Mouse (Mus musculus) neural tube, embryonic 15.5 days (tissue): ENCODE data around the gene Efr3b. TPM values are rescaled to one million over a fixed set of nuclear protein-coding genes. Genes with fewer than 3 reads are reported as not detected.
A peak's percentile ranks its signal among the peaks of the same experiment; 100 is the strongest.
"Not testable (repeated sequence)": the region's sequence is repeated elsewhere in the genome, so short reads cannot be mapped to it uniquely, and the experiment has no call there.

Experiments used
- ATAC-seq: fragments of 200-750 bp; cut with Nextera tagmentation; 2 replicates; pipeline ENCODE4 v1.8.0; 2017; ENCODE audit warnings: mild to moderate bottlenecking, moderate TSS enrichment, moderate library complexity; ENCODE audit not compliant: low FRiP score
- H3K27ac ChIP-seq: fragments of 300-500 bp; sonication (generic); replicated peaks from 2 replicates; pipeline ENCODE4 v1.5.1; 2015; ENCODE audit warnings: mild to moderate bottlenecking, inconsistent platforms
- H3K27me3 ChIP-seq: fragments of 300-500 bp; sonication (generic); replicated peaks from 2 replicates; pipeline ENCODE4 v1.6.1; 2015; ENCODE audit warnings: inconsistent platforms
- H3K36me3 ChIP-seq: fragments of 300-500 bp; sonication (generic); 2 replicates; pipeline ENCODE4 v1.6.1; 2015; ENCODE audit warnings: inconsistent platforms
- H3K4me1 ChIP-seq: fragments of 300-500 bp; sonication (generic); 2 replicates; pipeline ENCODE4 v1.6.1; 2015; ENCODE audit warnings: inconsistent platforms
- H3K4me2 ChIP-seq: fragments of 300-500 bp; sonication (generic); 2 replicates; pipeline ENCODE4 v1.6.1; 2015; ENCODE audit warnings: inconsistent platforms, mild to moderate bottlenecking, moderate library complexity
- H3K4me3 ChIP-seq: fragments of 300-500 bp; sonication (generic); replicated peaks from 2 replicates; pipeline ENCODE4 v1.5.1; 2015; ENCODE audit warnings: mild to moderate bottlenecking, inconsistent platforms
- H3K9ac ChIP-seq: fragments of 300-500 bp; sonication (generic); replicated peaks from 2 replicates; pipeline ENCODE4 v1.6.1; 2015; ENCODE audit warnings: mild to moderate bottlenecking, inconsistent platforms
- H3K9me3 ChIP-seq: fragments of 300-500 bp; sonication (generic); replicated peaks from 2 replicates; pipeline ENCODE4 v1.6.1; 2016; ENCODE audit warnings: inconsistent platforms
- WGBS: fragments of 180-500 bp; shearing (Covaris S2); methylation state at CpG from one replicate; pipeline ENCODE4 v1.1.7; 2015; ENCODE audit warnings: mixed read lengths; 5-methylcytosine and 5-hydroxymethylcytosine counted together
- polyA plus RNA-seq: library from polyadenylated mRNA; unstranded; fragments of >200 nt; fragmentation: Nextera tagmentation; extraction: Ambion mirVana; gene quantifications from 2 replicates; pipeline ENCODE4 v1.2.1, GENCODE M21; 2015

Efr3b gene
- polyA plus RNA-seq, 1 experiment from 2014 or later: 33.6 TPM

GRCm38 (mm10) chr12:3930090-3930865 is 108.4 kb downstream of the Efr3b start:
- not testable (repeated sequence) for H3K4me2 ChIP-seq, H3K27me3 ChIP-seq, H3K4me3 ChIP-seq, H3K27ac ChIP-seq, H3K9me3 ChIP-seq, H3K9ac ChIP-seq, H3K36me3 ChIP-seq, H3K4me1 ChIP-seq
- WGBS: 87% methylated on average over 34 of the region's 47 CpGs
- 0 out of 2 replicates have a peak, but pooled peaks have one; percentile 31 for ATAC-seq

DNA sequence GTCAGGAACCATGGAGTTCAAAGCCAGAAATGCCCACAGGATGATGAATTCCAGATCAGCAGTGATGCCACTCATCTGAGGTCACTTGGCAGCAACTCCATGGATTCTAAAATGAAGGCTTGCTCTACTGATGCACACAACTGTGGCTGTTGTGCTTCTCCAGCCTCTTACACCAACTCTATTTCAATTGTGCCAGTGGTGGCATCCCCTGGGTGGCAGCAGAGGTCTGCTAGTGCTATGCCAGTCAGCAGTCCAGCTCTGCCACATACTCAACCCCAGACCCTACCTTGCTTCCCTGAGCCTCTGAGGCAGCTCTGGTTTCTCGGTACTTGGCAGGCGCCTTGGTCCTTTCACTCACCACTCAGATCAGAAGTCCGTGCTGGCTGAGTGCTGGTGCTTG is 109.9 kb downstream of the Efr3b start:
- H3K27me3 ChIP-seq: 0 out of 2 replicates have a peak, but pooled peaks cover 2% of the 10 kb centered on the region
- no peak overlapping the region for H3K4me3 ChIP-seq
- no peaks in the 10 kb centered on the region for H3K4me1 ChIP-seq
- H3K27ac ChIP-seq: no peak overlapping the region
- WGBS: 81% methylated on average over 3 of the region's 3 CpGs
- no peak overlapping the region for H3K4me2 ChIP-seq
- H3K9ac ChIP-seq: no peak overlapping the region
- H3K36me3 ChIP-seq: no peaks in the 10 kb centered on the region
- ATAC-seq: no peak
- H3K9me3 ChIP-seq: no peaks in the 10 kb centered on the region

DNA sequence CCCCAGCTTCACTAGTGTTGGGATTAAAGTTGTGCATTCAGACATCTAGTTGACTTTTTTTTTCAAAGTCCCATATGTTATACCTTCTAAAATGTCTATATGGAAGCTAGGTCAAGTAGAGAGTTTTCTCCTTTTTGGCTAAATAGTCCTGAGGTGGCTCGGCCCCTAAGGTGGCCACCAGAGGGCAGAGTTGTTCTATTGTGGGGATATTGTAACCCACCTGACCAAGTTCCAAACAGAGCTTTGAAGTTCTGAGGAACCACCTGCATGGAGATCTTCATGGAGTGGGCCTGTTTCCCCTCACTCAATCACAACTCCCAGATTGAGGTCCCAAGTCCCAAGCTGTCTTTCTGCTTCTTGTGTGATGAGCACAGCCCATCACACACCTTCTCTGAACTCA is 112.6 kb downstream of the Efr3b start:
- H3K4me2 ChIP-seq: no peak overlapping the region
- 0% methylated on average over 1 of the region's 1 CpGs for WGBS
- H3K9me3 ChIP-seq: no peaks in the 10 kb centered on the region
- no peaks in the 10 kb centered on the region for H3K36me3 ChIP-seq
- H3K9ac ChIP-seq: no peak overlapping the region
- H3K27me3 ChIP-seq: 0 out of 2 replicates have a peak, but pooled peaks cover 2% of the 10 kb centered on the region
- ATAC-seq: no peak; the same call in 1 of the 2 replicates
- H3K4me3 ChIP-seq: no peak overlapping the region
- no peak overlapping the region for H3K27ac ChIP-seq
- H3K4me1 ChIP-seq: peaks cover 7% of the 10 kb centered on the region; the same call in 1 of the 2 replicates

GRCm38 (mm10) chr12:3919423-3919822 is 119.3 kb downstream of the Efr3b start:
- no peaks in the 10 kb centered on the region for H3K27me3 ChIP-seq
- no peak overlapping the region for H3K4me2 ChIP-seq
- WGBS: 90% methylated on average over 3 of the region's 3 CpGs
- H3K4me1 ChIP-seq: peaks cover 14% of the 10 kb centered on the region
- peaks cover 6% of the 10 kb centered on the region; the same call in 1 of the 2 replicates for H3K36me3 ChIP-seq
- H3K9ac ChIP-seq: no peak overlapping the region
- H3K9me3 ChIP-seq: no peaks in the 10 kb centered on the region
- ATAC-seq: no peak
- no peak overlapping the region for H3K4me3 ChIP-seq
- no peak overlapping the region for H3K27ac ChIP-seq

- Histone ChIP-seq H3K36me3 (peaks cover 7% of the 10 kb centered on the region; the same call in 1 of the 2 replicates), H3K9me3 (no peaks in the 10 kb centered on the region), H3K27ac (no peak overlapping the region), H3K4me3 (no peak overlapping the region), H3K4me1 (peaks cover 14% of the 10 kb centered on the region), H3K27me3 (no peaks in the 10 kb centered on the region), H3K9ac (no peak overlapping the region), H3K4me2 (no peak overlapping the region)
- 62% methylated on average over 3 of the region's 3 CpGs for WGBS
- no peak for ATAC-seq
Observed at GRCm38 (mm10) chr12:3918577-3918976, 120.1 kb downstream of the Efr3b start.

DNA sequence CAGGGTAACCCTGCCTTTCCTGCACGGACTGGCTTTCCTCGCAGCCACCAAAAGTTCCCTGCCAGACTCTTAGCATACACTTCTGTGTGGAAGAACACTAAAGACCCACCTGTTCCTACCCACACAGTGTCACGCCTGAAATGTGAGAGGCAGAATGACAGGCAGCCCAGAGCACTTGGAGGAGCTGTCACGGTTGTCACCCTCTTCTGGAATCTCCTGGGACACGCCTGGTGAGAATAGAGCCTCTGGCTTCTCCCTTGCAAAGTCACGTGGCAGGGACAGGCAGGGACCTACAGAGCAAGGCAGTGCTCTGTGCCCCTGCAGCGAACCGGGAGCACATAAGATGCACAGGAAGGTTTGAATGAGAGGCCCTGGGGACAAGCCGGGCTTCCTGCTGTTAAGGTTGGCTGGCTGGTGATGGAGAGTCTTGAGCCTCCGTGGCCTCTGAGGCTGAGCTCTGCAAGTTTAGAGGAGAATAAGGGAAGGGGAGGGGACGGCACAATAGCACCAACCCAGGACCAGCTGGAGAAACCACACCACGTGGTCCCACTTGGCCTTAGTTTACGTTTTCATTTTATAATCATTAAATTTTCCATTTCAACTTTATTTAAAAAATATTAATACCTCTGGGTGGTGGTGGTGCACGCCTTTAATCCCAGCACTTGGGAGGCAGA is 120.9 kb downstream of the Efr3b start:
- H3K9me3 ChIP-seq: no peaks in the 10 kb centered on the region
- H3K4me2 ChIP-seq: no peak overlapping the region
- H3K27ac ChIP-seq: no peak overlapping the region
- H3K4me3 ChIP-seq: no peak overlapping the region
- no peak overlapping the region for H3K9ac ChIP-seq
- H3K27me3 ChIP-seq: no peaks in the 10 kb centered on the region
- peaks cover 7% of the 10 kb centered on the region; the same call in 1 of the 2 replicates for H3K36me3 ChIP-seq
- 21% methylated on average over 14 of the region's 14 CpGs for WGBS
- ATAC-seq: peak; percentile 33; the same call in 1 of the 2 replicates
- peaks cover 14% of the 10 kb centered on the region for H3K4me1 ChIP-seq

DNA sequence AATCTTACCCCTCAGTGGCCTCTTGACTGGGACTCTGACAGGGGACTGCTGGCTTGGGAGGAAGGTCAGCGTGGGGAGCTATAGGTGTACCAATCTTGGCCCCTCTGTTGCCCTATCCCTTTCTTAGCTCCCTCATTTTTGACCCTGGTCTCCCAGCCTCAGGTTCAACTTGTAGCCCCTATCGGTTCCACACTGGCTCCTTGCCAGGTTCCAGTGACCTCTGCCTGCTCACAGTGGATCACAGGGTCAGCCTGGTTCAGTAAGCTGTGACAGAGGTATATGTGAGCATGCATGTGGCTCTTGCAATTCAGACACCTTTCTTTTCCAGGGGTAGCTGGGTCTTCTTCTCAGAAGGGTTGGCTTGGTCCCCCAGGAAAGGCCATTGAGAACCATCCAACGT is 122.9 kb downstream of the Efr3b start:
- WGBS: 95% methylated on average over 3 of the region's 3 CpGs
- Histone ChIP-seq H3K4me2 (no peak overlapping the region), H3K9me3 (no peaks in the 10 kb centered on the region), H3K4me3 (no peak overlapping the region), H3K36me3 (peaks cover 7% of the 10 kb centered on the region), H3K27me3 (no peaks in the 10 kb centered on the region), H3K9ac (no peak overlapping the region), H3K4me1 (peaks cover 7% of the 10 kb centered on the region; the same call in 1 of the 2 replicates), H3K27ac (no peak overlapping the region)
- no peak for ATAC-seq

Other genes starting within 250 kb of the Efr3b start
- 116 and 134 TPM in 2 replicates for gene Dnmt3a, start 232.9 kb downstream of the Efr3b start, polyA plus RNA-seq
- 3.0 and 3.7 TPM in 2 replicates for gene Pomc, start 84.0 kb downstream of the Efr3b start, polyA plus RNA-seq
- gene Dnajc27, start 43.7 kb upstream of the Efr3b start, polyA plus RNA-seq: 20.0 and 21.3 TPM in 2 replicates
- gene Adcy3, start 94.2 kb upstream of the Efr3b start, polyA plus RNA-seq: 14.7 and 18.0 TPM in 2 replicates
- gene Ptrhd1, start 195.1 kb upstream of the Efr3b start, polyA plus RNA-seq: 6.2 and 6.7 TPM in 2 replicates
- 8.5 and 9.0 TPM in 2 replicates for gene Cenpo, start 195.4 kb upstream of the Efr3b start, polyA plus RNA-seq